Mouse (Mus musculus) midbrain, embryonic 14.5 days (tissue): ENCODE results near the gene Irak4. TPM values are rescaled to one million over a fixed set of nuclear protein-coding genes. Genes with fewer than 3 reads are reported as not detected.

Source experiments
- ATAC-seq: fragments of 200-750 bp; cut with Nextera tagmentation; 2 replicates; pipeline ENCODE4 v1.8.0; 2017; ENCODE audit warnings: moderate number of reproducible peaks, moderate library complexity; ENCODE audit not compliant: low FRiP score, low TSS enrichment
- DNase-seq: peaks from one replicate; pipeline ENCODE4 v3.0.0-alpha.2; 2015
- H3K27ac ChIP-seq: fragments of 300-500 bp; sonication (generic); replicated peaks from 2 replicates; pipeline ENCODE4 v1.5.1; 2014; ENCODE audit warnings: mild to moderate bottlenecking, low read depth, low read length, moderate library complexity
- H3K27me3 ChIP-seq: fragments of 300-500 bp; sonication (generic); 2 replicates; pipeline ENCODE4 v1.6.1; 2014; ENCODE audit warnings: low read length, control low read depth, mixed read lengths; ENCODE audit not compliant: control insufficient read depth, insufficient read depth
- H3K36me3 ChIP-seq: fragments of 300-500 bp; sonication (generic); 2 replicates; pipeline ENCODE4 v1.6.1; 2014; ENCODE audit warnings: low read length, control low read depth; ENCODE audit not compliant: control insufficient read depth, insufficient read depth
- H3K4me1 ChIP-seq: fragments of 300-500 bp; sonication (generic); 2 replicates; pipeline ENCODE4 v1.6.1; 2014; ENCODE audit warnings: mild to moderate bottlenecking, antibody characterized with exemption, low read length, control low read depth; ENCODE audit not compliant: control insufficient read depth, insufficient read depth
- H3K4me2 ChIP-seq: fragments of 300-500 bp; sonication (generic); 2 replicates; pipeline ENCODE4 v1.6.1; 2014; ENCODE audit warnings: mild to moderate bottlenecking, low read length, moderate library complexity
- H3K4me3 ChIP-seq: fragments of 300-500 bp; sonication (generic); replicated peaks from 2 replicates; pipeline ENCODE4 v1.5.1; 2014; ENCODE audit warnings: low read depth, low read length
- H3K9ac ChIP-seq: fragments of 300-500 bp; sonication (generic); replicated peaks from 2 replicates; pipeline ENCODE4 v1.6.1; 2014; ENCODE audit warnings: mild to moderate bottlenecking, low read length, moderate library complexity
- H3K9me3 ChIP-seq: fragments of 300-500 bp; sonication (generic); 2 replicates; pipeline ENCODE4 v1.6.1; 2016; ENCODE audit warnings: low read length, control low read depth, mixed read lengths; ENCODE audit not compliant: control insufficient read depth
- WGBS: fragments of 180-500 bp; shearing (Covaris S2); extraction: QIAGEN DNeasy Blood & Tissue Kit; methylation state at CpG from one replicate; pipeline ENCODE4 v1.1.7; 2014; 5-methylcytosine and 5-hydroxymethylcytosine counted together
- polyA plus RNA-seq: library from polyadenylated mRNA; unstranded; fragments of >200 nt; fragmentation: Nextera tagmentation; extraction: Ambion mirVana; gene quantifications from 2 replicates; pipeline ENCODE4 v1.2.1, GENCODE M21; 2014

The Irak4 gene
- polyA plus RNA-seq, 1 experiment from 2014 or later = 1.6 TPM

GRCm38 (mm10) chr15:94544052-94544636 lies 701 bp downstream of the Irak4 start:
- no peaks in the 10 kb centered on the region for H3K27me3 ChIP-seq
- H3K4me1 ChIP-seq = peaks cover 10% of the 10 kb centered on the region; the same call in 1 of the 2 replicates
- H3K9ac ChIP-seq = peak overlapping the region; percentile 52
- peak overlapping the region; percentile 67 for H3K4me2 ChIP-seq
- peak overlapping the region; percentile 61 for H3K27ac ChIP-seq
- no peaks in the 10 kb centered on the region for H3K36me3 ChIP-seq
- peak overlapping the region; percentile 71 for H3K4me3 ChIP-seq
- 39% methylated on average over 9 of the region's 9 CpGs for WGBS
- DNase-seq (no peak), ATAC-seq (no peak)
- no peaks in the 10 kb centered on the region for H3K9me3 ChIP-seq

DNA sequence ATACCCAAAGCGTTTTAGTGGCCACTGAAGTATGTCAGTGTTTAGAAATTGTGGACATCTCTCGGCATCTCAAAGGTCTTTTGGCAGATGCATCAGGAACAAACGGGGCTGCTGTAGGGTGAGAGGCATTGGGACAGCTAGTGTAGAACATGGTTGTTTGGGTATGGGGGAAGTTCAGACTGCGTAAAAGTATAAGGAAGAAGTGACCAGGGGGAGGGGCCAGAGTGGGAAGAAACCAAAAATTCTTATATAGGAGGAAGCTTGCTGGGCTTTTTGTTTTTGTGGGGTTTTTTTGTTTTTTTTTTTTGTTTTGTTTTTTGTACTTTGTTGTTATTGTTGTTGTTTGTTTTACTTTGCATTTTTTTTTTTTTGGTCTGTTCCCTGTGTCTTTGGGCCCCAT lies 1.4 kb downstream of the Irak4 start:
- Histone ChIP-seq H3K36me3 (no peaks in the 10 kb centered on the region), H3K27me3 (no peaks in the 10 kb centered on the region), H3K4me2 (no peak overlapping the region), H3K9ac (no peak overlapping the region), H3K27ac (no peak overlapping the region), H3K4me1 (peaks cover 10% of the 10 kb centered on the region; the same call in 1 of the 2 replicates), H3K4me3 (no peak overlapping the region), H3K9me3 (0 out of 2 replicates have a peak, but pooled peaks cover under 1% of the 10 kb centered on the region)
- ATAC-seq (no peak), DNase-seq (no peak)
- WGBS = 84% methylated on average over 4 of the region's 4 CpGs

DNA sequence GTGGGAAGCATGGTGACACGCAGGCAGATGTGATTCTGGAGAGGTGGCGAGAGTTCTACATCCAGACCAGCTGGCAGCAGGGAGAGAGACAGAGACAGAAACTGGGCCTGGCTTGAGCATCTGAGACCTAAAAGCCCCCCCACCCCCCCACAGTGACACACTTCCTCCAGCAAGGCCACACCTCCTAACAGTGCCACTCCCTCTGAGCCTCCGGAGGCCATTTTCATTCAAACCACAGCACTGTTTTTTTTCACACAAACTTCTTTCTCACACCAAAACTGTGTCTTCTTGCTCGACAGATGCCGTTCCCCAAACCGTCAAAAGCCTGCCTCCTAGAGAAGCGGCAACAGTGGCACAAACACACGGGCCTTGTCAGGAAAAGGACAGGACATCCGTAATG lies 10.1 kb downstream of the Irak4 start:
- H3K27ac ChIP-seq = no peak overlapping the region
- no peaks in the 10 kb centered on the region for H3K4me1 ChIP-seq
- no peak overlapping the region for H3K9ac ChIP-seq
- H3K36me3 ChIP-seq = no peaks in the 10 kb centered on the region
- 93% methylated on average over 9 of the region's 9 CpGs for WGBS
- DNase-seq = no peak
- peaks cover 11% of the 10 kb centered on the region; the same call in 1 of the 2 replicates for H3K9me3 ChIP-seq
- no peak overlapping the region for H3K4me2 ChIP-seq
- no peak for ATAC-seq
- no peaks in the 10 kb centered on the region for H3K27me3 ChIP-seq
- H3K4me3 ChIP-seq = no peak overlapping the region

GRCm38 (mm10) chr15:94557442-94557841 lies 14.0 kb downstream of the Irak4 start:
- 25% methylated on average over 7 of the region's 7 CpGs for WGBS
- DNase-seq (peak; percentile 95), ATAC-seq (no peak; the same call in 1 of the 2 replicates)
- H3K4me2 ChIP-seq = no peak overlapping the region
- no peaks in the 10 kb centered on the region for H3K9me3 ChIP-seq
- H3K27me3 ChIP-seq = no peaks in the 10 kb centered on the region
- H3K36me3 ChIP-seq = no peaks in the 10 kb centered on the region
- no peak overlapping the region for H3K4me3 ChIP-seq
- no peak overlapping the region for H3K27ac ChIP-seq
- no peaks in the 10 kb centered on the region for H3K4me1 ChIP-seq
- no peak overlapping the region for H3K9ac ChIP-seq

DNA sequence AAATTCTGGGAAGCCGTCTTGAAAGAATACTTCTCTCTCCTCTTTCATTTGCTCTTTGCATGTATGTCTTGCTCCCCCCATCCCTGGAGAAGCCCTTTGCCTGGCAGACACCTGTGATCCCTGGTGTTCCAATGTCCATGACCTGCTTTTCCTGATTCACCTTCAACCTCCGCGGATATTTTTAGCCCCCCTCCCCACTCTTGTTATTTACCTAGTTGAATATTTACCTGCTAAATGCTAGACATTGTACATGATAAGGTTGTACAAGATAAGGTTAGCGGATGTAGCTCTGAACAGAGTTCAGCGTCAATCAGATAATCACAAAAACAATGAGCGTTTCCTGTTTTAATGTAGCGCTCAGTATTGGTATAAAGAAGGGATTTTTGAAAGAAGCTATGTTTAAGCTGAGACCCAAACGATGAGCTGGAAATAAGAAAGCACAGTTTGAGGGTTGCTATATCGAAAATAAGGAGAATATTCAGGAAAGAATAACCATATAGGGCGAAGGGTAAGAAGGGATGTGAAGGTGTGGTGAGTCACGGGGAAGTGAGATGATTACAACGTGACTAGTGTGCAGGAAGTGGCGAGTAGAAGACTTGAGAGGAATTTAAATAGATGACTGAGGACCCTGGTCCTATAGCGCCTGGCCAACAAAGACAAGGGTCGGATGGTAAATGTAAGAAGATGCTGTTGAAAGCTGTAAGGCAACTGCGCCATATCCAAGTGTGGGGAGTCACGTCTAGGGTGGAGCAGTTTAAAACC lies 15.6 kb downstream of the Irak4 start:
- Histone ChIP-seq H3K4me3 (no peak overlapping the region), H3K4me2 (no peak overlapping the region), H3K4me1 (no peaks in the 10 kb centered on the region), H3K36me3 (no peaks in the 10 kb centered on the region), H3K9me3 (no peaks in the 10 kb centered on the region), H3K27ac (no peak overlapping the region), H3K9ac (no peak overlapping the region), H3K27me3 (no peaks in the 10 kb centered on the region)
- ATAC-seq = no peak
- 82% methylated on average over 17 of the region's 17 CpGs for WGBS
- no peak for DNase-seq

DNA sequence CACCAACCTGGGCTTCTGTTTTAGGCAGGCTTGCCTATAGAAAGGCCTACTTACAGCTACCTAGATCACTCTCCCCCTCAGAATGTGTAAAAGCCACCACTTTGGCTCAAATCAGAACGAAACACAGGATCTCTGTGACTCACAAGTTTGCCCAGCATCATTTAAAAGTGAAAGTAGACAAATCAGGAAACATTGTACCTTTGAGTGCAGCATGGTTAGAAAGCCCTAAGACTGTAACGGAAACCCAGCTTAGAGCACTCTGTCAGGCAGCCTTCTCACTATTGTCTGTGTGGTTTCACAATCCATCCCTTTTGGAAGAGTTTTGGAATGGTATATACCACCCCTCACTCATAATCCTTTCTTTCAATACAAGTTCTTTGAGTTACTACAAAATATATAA lies 21.5 kb downstream of the Irak4 start:
- no peak overlapping the region for H3K4me2 ChIP-seq
- no peak for DNase-seq
- H3K9ac ChIP-seq = no peak overlapping the region
- no peaks in the 10 kb centered on the region for H3K27me3 ChIP-seq
- no peaks in the 10 kb centered on the region for H3K4me1 ChIP-seq
- no peak for ATAC-seq
- no peaks in the 10 kb centered on the region for H3K9me3 ChIP-seq
- H3K27ac ChIP-seq = no peak overlapping the region
- WGBS = 91% methylated on average over 2 of the region's 2 CpGs
- H3K36me3 ChIP-seq = no peaks in the 10 kb centered on the region
- no peak overlapping the region for H3K4me3 ChIP-seq

DNA sequence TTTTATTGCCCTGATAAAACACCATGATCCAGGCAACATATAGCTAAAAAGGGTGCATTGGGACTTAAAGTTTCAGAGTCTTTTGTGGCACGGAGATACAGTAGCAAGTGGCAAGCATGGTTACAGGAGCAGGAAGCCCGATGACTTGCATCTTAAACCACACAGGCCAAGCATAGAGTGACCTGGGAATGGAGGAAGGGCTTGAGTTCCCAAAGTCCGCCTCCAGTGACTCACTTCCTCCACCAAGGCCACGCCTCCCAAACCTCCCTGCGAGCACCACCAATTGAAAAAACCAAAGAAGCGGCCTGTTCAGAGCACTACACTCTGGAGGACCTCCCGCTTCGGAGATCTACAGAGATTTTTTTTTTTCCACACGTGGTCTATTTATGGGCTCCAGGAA lies 22.4 kb downstream of the Irak4 start:
- Histone ChIP-seq H3K27ac (no peak overlapping the region), H3K4me2 (no peak overlapping the region), H3K9ac (no peak overlapping the region), H3K27me3 (no peaks in the 10 kb centered on the region), H3K36me3 (no peaks in the 10 kb centered on the region), H3K9me3 (no peaks in the 10 kb centered on the region), H3K4me3 (no peak overlapping the region), H3K4me1 (no peaks in the 10 kb centered on the region)
- ATAC-seq (no peak), DNase-seq (no peak)
- WGBS = 88% methylated on average over 9 of the region's 9 CpGs

- no peaks in the 10 kb centered on the region for H3K27me3 ChIP-seq
- no peaks in the 10 kb centered on the region for H3K36me3 ChIP-seq
- 90% methylated on average over 10 of the region's 10 CpGs for WGBS
- no peak for DNase-seq
- no peak overlapping the region for H3K4me2 ChIP-seq
- ATAC-seq = no peak
- H3K4me3 ChIP-seq = no peak overlapping the region
- H3K4me1 ChIP-seq = no peaks in the 10 kb centered on the region
- no peaks in the 10 kb centered on the region for H3K9me3 ChIP-seq
- H3K9ac ChIP-seq = no peak overlapping the region
- no peak overlapping the region for H3K27ac ChIP-seq
Observed at GRCm38 (mm10) chr15:94568496-94569182, 25.2 kb downstream of the Irak4 start.
